Mouse (Mus musculus) ES-Bruce4 (cell line): Measurements from ENCODE around the gene Slc22a8. TPM values are rescaled to one million over a fixed set of nuclear protein-coding genes. Genes with fewer than 3 reads are reported as not detected.

Experiments used
- H3K27ac ChIP-seq: 2 replicates; pipeline ENCODE4 v1.5.1; 2012; ENCODE audit warnings: low read length, inconsistent platforms; ENCODE audit not compliant: insufficient read depth
- H3K27me3 ChIP-seq: 2 replicates; pipeline ENCODE4 v1.6.1; 2012; ENCODE audit warnings: mild to moderate bottlenecking, low read length, inconsistent platforms; ENCODE audit not compliant: control insufficient read depth, poor library complexity, insufficient read depth, severe bottlenecking
- H3K36me3 ChIP-seq: 2 replicates; pipeline ENCODE4 v1.6.1; 2012; ENCODE audit warnings: inconsistent platforms, mild to moderate bottlenecking, low read length, moderate library complexity; ENCODE audit not compliant: control insufficient read depth, poor library complexity, insufficient read depth, severe bottlenecking
- H3K4me1 ChIP-seq: one replicate; pipeline ENCODE4 v1.8.1; 2011; ENCODE audit warnings: low read length; ENCODE audit not compliant: control insufficient read depth, insufficient read depth
- H3K4me3 ChIP-seq: 2 replicates; pipeline ENCODE4 v1.5.1; 2011; ENCODE audit warnings: low read depth, mild to moderate bottlenecking, low read length
- H3K9ac ChIP-seq: 2 replicates; pipeline ENCODE4 v1.6.1; 2012; ENCODE audit warnings: low read depth, mild to moderate bottlenecking, inconsistent platforms; ENCODE audit not compliant: poor library complexity, severe bottlenecking
- H3K9me3 ChIP-seq: replicated peaks from 2 replicates; pipeline ENCODE4 v1.6.1; 2012; ENCODE audit warnings: mild to moderate bottlenecking, low read length, inconsistent platforms; ENCODE audit not compliant: control insufficient read depth, poor library complexity, insufficient read depth, severe bottlenecking
- CTCF ChIP-seq: IDR thresholded peaks from one replicate; pipeline ENCODE4 v1.8.1; 2011; ENCODE audit warnings: low read depth, low read length
- EP300 ChIP-seq: IDR thresholded peaks from 2 replicates; pipeline ENCODE4 v1.6.1; 2011; ENCODE audit warnings: low read depth, low read length; ENCODE audit not compliant: insufficient read depth
- POLR2A ChIP-seq: IDR thresholded peaks from one replicate; pipeline ENCODE4 v1.8.1; 2011; ENCODE audit warnings: low read length; ENCODE audit not compliant: insufficient read depth
- polyA plus RNA-seq: library from polyadenylated mRNA; stranded (reverse); fragments of >200 nt; gene quantifications from 2 replicates; pipeline ENCODE4 v1.2.4, GENCODE M21; 2011; ENCODE audit warnings: low read depth; ENCODE audit not compliant: missing spikeins, insufficient read depth, insufficient read length

The Slc22a8 gene
- polyA plus RNA-seq, 1 experiment: not detected

DNA sequence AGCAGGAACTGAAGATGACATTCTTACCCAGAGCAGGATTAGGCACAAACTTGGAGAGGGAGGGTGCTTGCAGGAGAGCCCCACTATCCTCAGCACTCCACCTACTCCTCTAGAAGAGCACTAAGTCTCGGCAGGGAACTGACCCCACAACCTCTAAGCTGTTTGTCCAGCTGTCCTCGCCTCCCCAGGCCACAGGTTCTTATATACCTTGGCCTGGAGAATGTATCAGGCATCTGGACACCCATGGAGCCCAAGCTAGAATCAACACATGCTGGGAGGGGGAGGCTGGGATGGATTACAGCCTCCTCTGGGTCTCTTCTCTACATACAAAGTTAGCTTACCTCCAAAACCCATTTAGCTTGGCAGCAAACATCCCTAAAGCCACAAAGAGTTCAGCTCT is 23.3 kb downstream of the Slc22a8 start:
- no peaks in the 10 kb centered on the region for H3K36me3 ChIP-seq
- H3K27me3 ChIP-seq: no peaks in the 10 kb centered on the region
- H3K4me3 ChIP-seq: no peak overlapping the region
- no peaks in the 10 kb centered on the region for H3K4me1 ChIP-seq
- no peak for TF ChIP-seq POLR2A
- no peak for TF ChIP-seq EP300
- no peak for TF ChIP-seq CTCF
- H3K27ac ChIP-seq: no peak overlapping the region
- H3K9me3 ChIP-seq: no peaks in the 10 kb centered on the region
- no peak overlapping the region for H3K9ac ChIP-seq

DNA sequence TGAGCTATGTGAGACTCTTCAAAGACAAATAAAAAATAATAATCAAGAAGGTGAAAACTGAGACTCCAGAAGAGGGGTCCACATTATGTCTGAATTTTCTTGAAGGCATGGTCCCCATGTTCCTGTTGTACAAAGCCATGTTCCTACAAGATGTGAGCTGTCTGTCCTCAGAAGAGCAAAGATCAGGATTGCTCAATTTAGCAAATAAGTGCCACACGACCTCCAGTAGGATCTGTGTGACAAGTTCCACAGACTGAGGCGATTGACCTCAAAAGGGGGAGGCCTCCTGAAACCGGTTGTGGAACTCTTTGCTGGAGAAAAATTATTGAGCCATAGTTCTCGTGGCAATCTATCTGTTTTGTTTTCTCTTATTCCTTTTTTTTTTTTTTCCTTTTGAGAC is 25.3 kb downstream of the Slc22a8 start:
- no peak overlapping the region for H3K4me3 ChIP-seq
- TF ChIP-seq CTCF: no peak
- TF ChIP-seq EP300: no peak
- TF ChIP-seq POLR2A: no peak
- no peak overlapping the region for H3K27ac ChIP-seq
- no peaks in the 10 kb centered on the region for H3K36me3 ChIP-seq
- no peak overlapping the region for H3K9ac ChIP-seq
- no peaks in the 10 kb centered on the region for H3K27me3 ChIP-seq
- no peaks in the 10 kb centered on the region for H3K4me1 ChIP-seq
- no peaks in the 10 kb centered on the region for H3K9me3 ChIP-seq

DNA sequence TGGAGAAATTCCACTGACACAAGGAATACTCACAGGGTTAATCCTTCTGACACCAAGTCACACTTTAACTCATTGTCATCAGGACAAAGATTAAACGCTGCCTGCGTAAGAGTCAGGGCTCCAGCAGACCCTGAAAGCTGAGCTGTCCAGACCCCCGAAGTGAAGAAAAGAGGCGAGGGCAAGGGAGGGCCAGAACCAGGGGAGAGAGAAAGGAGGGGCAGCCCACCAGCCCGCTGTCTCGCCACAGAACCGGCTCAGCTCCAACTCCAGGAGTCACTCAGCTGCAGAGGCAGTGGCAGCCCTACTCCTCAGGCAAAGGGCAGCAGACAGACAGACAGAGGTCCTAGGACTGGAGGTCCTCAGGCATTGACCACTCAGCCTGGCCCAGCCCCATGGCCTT is 26.9 kb downstream of the Slc22a8 start, which contains the start of gene Slc22a6:
Slc22a6 (plus strand) TSS at position 136 of the 400 bp plus-strand sequence.
- Histone ChIP-seq H3K9ac (no peak within 1 kb of the TSS), H3K27me3 (no peaks in the 10 kb centered on the region), H3K9me3 (no peaks in the 10 kb centered on the region), H3K27ac (no peak within 1 kb of the TSS), H3K4me1 (no peaks in the 10 kb centered on the region), H3K36me3 (no peaks in the 10 kb centered on the region), H3K4me3 (no peak within 1 kb of the TSS)
- TF ChIP-seq CTCF (no peak), POLR2A (no peak), EP300 (no peak)

DNA sequence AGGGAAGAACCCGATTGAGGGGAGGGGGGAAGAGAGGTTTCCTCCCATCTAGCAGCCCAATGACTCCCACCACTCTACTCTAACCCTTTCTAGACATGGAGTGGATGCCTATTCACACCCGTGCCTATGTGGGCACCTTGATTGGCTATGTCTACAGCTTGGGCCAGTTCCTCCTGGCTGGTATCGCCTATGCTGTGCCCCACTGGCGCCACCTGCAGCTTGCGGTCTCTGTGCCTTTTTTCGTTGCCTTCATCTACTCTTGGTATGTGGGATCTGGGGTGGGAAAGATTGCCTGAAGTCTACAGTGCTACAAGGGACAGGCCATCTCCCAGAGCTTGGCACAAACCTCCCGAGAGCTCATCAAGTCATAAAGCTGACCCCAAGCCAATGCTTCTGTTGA is 30.0 kb downstream of the Slc22a8 start:
- no peaks in the 10 kb centered on the region for H3K9me3 ChIP-seq
- H3K4me1 ChIP-seq: no peaks in the 10 kb centered on the region
- H3K27me3 ChIP-seq: no peaks in the 10 kb centered on the region
- no peak overlapping the region for H3K9ac ChIP-seq
- H3K4me3 ChIP-seq: no peak overlapping the region
- H3K36me3 ChIP-seq: no peaks in the 10 kb centered on the region
- TF ChIP-seq EP300 (no peak), CTCF (peak; percentile 41)
- H3K27ac ChIP-seq: no peak overlapping the region

DNA sequence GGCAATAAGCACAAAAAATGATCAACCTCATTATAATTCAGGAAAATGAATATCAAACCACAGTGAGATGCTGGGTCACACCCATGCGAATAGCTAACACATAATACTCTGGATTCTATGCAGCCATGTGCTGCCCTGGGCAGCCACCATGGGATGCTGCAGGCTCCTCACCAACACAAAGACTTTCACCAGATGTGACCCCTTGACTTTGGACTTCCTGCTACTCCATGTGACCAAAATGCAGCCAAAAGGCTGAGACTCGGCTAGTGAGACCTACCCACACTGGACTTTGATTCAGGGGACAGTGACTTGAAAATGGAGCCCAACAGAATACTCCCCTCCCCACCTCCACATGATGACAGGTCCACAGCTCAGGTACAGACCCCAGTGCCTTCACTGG is 39.2 kb downstream of the Slc22a8 start:
- Histone ChIP-seq H3K27me3 (no peaks in the 10 kb centered on the region), H3K36me3 (no peaks in the 10 kb centered on the region)
- TF ChIP-seq EP300: no peak
- TF ChIP-seq CTCF: no peak
- no peak for TF ChIP-seq POLR2A

DNA sequence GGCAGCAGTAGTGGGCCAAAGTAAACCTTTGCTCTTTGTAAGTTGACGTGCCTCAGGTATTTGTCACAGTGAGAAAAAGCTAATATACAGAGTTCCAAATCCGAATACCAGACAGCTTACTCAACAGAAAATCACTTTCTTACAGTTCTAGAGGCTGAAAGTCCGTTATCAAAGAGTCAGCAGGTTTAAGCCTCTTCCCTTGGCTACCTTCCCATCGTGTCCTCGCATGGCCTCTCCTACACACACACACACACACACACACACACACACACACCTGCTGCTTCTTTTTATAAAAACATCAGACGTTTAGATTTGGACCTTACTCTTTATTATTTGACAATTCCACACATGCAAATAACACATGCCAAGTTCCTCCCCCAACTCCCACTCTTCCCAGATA is 39.8 kb downstream of the Slc22a8 start:
- Histone ChIP-seq H3K4me1 (no peaks in the 10 kb centered on the region), H3K36me3 (no peaks in the 10 kb centered on the region), H3K9ac (no peak overlapping the region), H3K4me3 (no peak overlapping the region), H3K9me3 (no peaks in the 10 kb centered on the region; the same call in 1 of the 2 replicates), H3K27me3 (no peaks in the 10 kb centered on the region), H3K27ac (no peak overlapping the region)
- TF ChIP-seq EP300 (no peak), CTCF (no peak), POLR2A (no peak)

More for the DNA sequence above, 39.2 kb downstream of the Slc22a8 start:
- Histone ChIP-seq H3K9ac (no peak overlapping the region), H3K27ac (no peak overlapping the region), H3K4me3 (no peak overlapping the region), H3K9me3 (no peaks in the 10 kb centered on the region; the same call in 1 of the 2 replicates), H3K4me1 (no peaks in the 10 kb centered on the region)
